Mouse (Mus musculus) G1E (cell line): Measurements from ENCODE around the gene Cdx2.

Experiments used
- CTCF ChIP-seq: IDR thresholded peaks from 2 replicates; pipeline ENCODE4 v1.5.1; 2012; ENCODE audit warnings: low read depth, low read length, inconsistent platforms, mixed read lengths
- POLR2AphosphoS5 ChIP-seq: IDR thresholded peaks from 2 replicates; pipeline ENCODE4 v1.6.1; 2012; ENCODE audit warnings: low read depth, low read length, inconsistent platforms; ENCODE audit not compliant: insufficient replicate concordance

- TF ChIP-seq CTCF, result no peak
- no peak for TF ChIP-seq POLR2AphosphoS5
Observed at GRCm38 (mm10) chr5:147260189-147260588, 46.9 kb downstream of the Cdx2 start.
